Mouse (Mus musculus) liver, postnatal 0 days (tissue): ENCODE data around the gene Specc1. TPM values are rescaled to one million over a fixed set of nuclear protein-coding genes. Genes with fewer than 3 reads are reported as not detected.

Source experiments
- ATAC-seq: fragments of 200-750 bp; cut with Nextera tagmentation; 2 replicates; pipeline ENCODE4 v1.8.0; 2017; ENCODE audit warnings: mild to moderate bottlenecking, moderate library complexity
- DNase-seq: peaks from one replicate; pipeline ENCODE4 v3.0.0-alpha.2; 2016
- H3K27ac ChIP-seq: fragments of 300-500 bp; sonication (generic); 2 replicates; pipeline ENCODE4 v1.5.1; 2014; ENCODE audit warnings: antibody characterized with exemption, moderate library complexity, mild to moderate bottlenecking, low read depth
- H3K27me3 ChIP-seq: fragments of 300-500 bp; sonication (generic); 2 replicates; pipeline ENCODE4 v1.6.1; 2014; ENCODE audit warnings: low read length, control low read depth, mixed read lengths; ENCODE audit not compliant: insufficient read depth
- H3K36me3 ChIP-seq: fragments of 300-500 bp; sonication (generic); replicated peaks from 2 replicates; pipeline ENCODE4 v1.6.1; 2014; ENCODE audit warnings: mild to moderate bottlenecking, control low read depth, low read length, moderate library complexity, mixed read lengths; ENCODE audit not compliant: insufficient read depth
- H3K4me1 ChIP-seq: fragments of 300-500 bp; sonication (generic); 2 replicates; pipeline ENCODE4 v1.6.1; 2014; ENCODE audit warnings: antibody characterized with exemption, mild to moderate bottlenecking, control low read depth; ENCODE audit not compliant: insufficient read depth
- H3K4me2 ChIP-seq: fragments of 300-500 bp; sonication (generic); 2 replicates; pipeline ENCODE4 v1.6.1; 2014; ENCODE audit warnings: low read depth, mild to moderate bottlenecking, low read length, moderate library complexity, mixed read lengths
- H3K4me3 ChIP-seq: fragments of 300-500 bp; sonication (generic); 2 replicates; pipeline ENCODE4 v1.5.1; 2014; ENCODE audit warnings: low read depth, low read length
- H3K9ac ChIP-seq: fragments of 300-500 bp; sonication (generic); replicated peaks from 2 replicates; pipeline ENCODE4 v1.6.1; 2014; ENCODE audit warnings: mild to moderate bottlenecking, moderate library complexity
- H3K9me3 ChIP-seq: fragments of 300-500 bp; sonication (generic); 2 replicates; pipeline ENCODE4 v1.6.1; 2016; ENCODE audit warnings: mild to moderate bottlenecking, control low read depth, low read length, mixed read lengths
- CTCF ChIP-seq: sonication (generic); IDR thresholded peaks from 2 replicates; pipeline ENCODE4 v1.5.1; 2016; ENCODE audit warnings: antibody characterized with exemption, low read depth
- EP300 ChIP-seq: IDR thresholded peaks from 2 replicates; pipeline ENCODE4 v1.6.1; 2016; ENCODE audit warnings: antibody characterized with exemption, low read depth, mild to moderate bottlenecking
- WGBS: fragments of 180-500 bp; shearing (Covaris S2); extraction: QIAGEN DNeasy Blood & Tissue Kit; methylation state at CpG from one replicate; pipeline ENCODE4 v1.1.7; 2014; ENCODE audit not compliant: insufficient replicate concordance; 5-methylcytosine and 5-hydroxymethylcytosine counted together
- polyA plus RNA-seq: library from polyadenylated mRNA; unstranded; fragments of >200 nt; fragmentation: Nextera tagmentation; extraction: Ambion mirVana; gene quantifications from 2 replicates; pipeline ENCODE4 v1.2.1, GENCODE M21; 2015

Gene Specc1
- polyA plus RNA-seq, 1 experiment from 2014 or later, result 20.7 TPM

DNA sequence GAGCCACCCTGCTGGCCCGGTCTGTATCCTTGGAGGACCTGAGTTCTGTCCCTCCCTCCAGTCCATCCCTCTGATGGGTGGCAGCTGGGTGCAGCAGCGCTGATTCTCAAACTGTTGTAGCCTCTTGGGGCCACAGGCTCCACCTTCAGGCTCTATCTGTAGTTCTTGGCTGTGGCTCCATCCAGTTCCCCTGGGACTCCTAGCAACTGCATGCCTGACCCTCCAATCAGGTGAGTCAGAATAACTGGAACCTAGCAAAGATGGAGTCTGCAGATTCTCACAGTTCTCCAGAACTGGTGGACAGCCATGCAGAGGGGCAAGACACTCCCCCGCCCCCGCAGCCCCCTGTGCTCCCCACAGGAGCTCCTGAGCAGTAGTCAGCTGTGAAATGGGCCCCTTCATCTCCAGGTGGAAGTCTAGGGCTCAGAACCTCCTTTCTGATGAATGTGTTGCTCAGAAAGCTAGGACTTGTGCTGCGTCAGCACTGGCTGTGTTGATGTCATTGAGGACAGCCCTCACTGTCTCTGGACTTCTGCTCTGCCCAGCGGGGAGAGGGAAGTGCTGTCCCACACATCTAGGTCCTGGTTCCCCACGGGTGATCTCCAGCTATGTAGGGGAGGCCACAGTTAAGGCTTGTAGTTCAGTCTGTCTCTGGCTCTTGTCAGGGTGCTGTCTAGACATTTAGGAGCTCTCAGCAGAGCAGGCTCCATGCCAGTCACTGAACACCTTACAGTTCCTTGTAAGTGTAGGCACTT is 264.4 kb downstream of the Specc1 start:
- 79% methylated on average over 7 of the region's 7 CpGs for WGBS
- Histone ChIP-seq H3K9me3 (no peaks in the 10 kb centered on the region), H3K27ac (no peak overlapping the region), H3K4me2 (no peak overlapping the region), H3K9ac (no peak overlapping the region), H3K4me3 (no peak overlapping the region), H3K27me3 (no peaks in the 10 kb centered on the region), H3K36me3 (peaks cover 3% of the 10 kb centered on the region; the same call in 1 of the 2 replicates), H3K4me1 (peaks cover 7% of the 10 kb centered on the region; the same call in 1 of the 2 replicates)
- DNase-seq (no peak), ATAC-seq (peak; percentile 35; the same call in 1 of the 2 replicates)
- no peak for TF ChIP-seq EP300
- no peak for TF ChIP-seq CTCF

DNA sequence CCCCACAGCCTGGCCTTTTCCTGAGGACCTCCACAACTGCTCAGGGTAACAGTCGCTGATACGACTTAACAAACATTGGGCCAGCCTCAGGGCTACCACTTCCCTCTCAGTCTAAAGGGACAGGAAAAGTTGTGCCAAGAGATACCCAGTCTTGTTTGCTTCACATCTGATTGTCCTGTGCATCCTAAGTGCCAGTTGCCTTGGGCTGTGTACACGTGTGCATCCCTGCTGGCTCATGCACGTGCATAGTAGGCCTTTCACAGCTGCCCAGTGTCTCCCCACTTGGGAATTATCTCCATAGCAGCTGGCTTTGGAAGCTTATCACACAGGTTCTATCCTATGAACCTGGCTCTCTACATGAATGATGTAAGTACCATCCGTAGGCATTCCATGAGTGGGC is 266.9 kb downstream of the Specc1 start:
- DNase-seq (no peak), ATAC-seq (no peak)
- Histone ChIP-seq H3K27me3 (no peaks in the 10 kb centered on the region), H3K4me1 (peaks cover 4% of the 10 kb centered on the region; the same call in 1 of the 2 replicates), H3K9ac (no peak overlapping the region), H3K4me3 (no peak overlapping the region), H3K27ac (no peak overlapping the region), H3K9me3 (no peaks in the 10 kb centered on the region), H3K4me2 (no peak overlapping the region), H3K36me3 (peaks cover 3% of the 10 kb centered on the region; the same call in 1 of the 2 replicates)
- TF ChIP-seq CTCF, result no peak
- TF ChIP-seq EP300, result no peak
- whole genome bisulfite sequencing, result 59% methylated on average over 5 of the region's 5 CpGs

DNA sequence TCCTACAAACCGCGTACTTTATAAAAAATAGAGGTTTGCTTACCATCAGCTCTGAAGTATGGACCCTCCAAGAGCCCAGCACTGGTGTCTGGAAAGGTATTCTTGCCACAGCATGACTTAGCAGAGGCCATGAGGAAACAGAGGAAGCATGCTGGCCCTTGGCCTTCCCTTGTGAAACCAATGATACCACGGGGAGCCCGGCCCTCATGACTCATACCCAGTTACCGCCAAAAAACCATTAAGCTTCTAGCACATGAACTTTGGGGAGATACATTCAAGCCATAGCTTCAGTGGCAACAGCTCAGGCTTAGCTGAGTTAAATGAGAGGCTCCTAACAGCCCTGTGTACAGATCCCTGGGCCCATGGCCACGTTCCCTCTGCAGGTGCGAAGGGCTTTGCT is 267.4 kb downstream of the Specc1 start:
- DNase-seq, result peak; percentile 38
- H3K9ac ChIP-seq, result no peak overlapping the region
- no peak overlapping the region for H3K4me3 ChIP-seq
- ATAC-seq, result peak; percentile 54
- TF ChIP-seq CTCF, result no peak
- TF ChIP-seq EP300, result no peak
- peaks cover 4% of the 10 kb centered on the region; the same call in 1 of the 2 replicates for H3K4me1 ChIP-seq
- H3K9me3 ChIP-seq, result no peaks in the 10 kb centered on the region
- WGBS, result 73% methylated on average over 7 of the region's 7 CpGs
- no peak overlapping the region for H3K4me2 ChIP-seq
- no peaks in the 10 kb centered on the region for H3K27me3 ChIP-seq
- H3K36me3 ChIP-seq, result peaks cover 3% of the 10 kb centered on the region; the same call in 1 of the 2 replicates
- no peak overlapping the region for H3K27ac ChIP-seq

DNA sequence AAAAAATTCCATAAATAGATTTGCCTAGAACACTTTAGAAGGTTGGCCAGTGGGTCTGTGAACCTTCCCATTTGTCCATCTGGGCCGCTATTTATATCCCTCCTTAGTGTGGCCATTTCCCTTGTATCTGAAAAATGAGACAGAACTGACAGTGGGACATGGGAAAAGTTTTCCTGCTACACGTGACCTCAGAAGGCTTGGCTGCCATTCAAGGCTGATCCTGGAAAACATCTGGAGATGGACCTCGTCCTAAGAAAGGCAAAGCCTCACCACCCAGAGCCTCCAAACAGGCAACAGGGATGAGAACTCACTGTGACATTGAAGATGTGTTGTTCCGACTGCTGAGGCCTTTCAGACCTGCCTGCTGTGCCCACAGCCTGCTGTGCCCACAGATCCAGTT is 268.2 kb downstream of the Specc1 start:
- ATAC-seq, result no peak
- no peak overlapping the region for H3K4me2 ChIP-seq
- H3K27ac ChIP-seq, result no peak overlapping the region
- no peak for DNase-seq
- no peak overlapping the region for H3K4me3 ChIP-seq
- 78% methylated on average over 4 of the region's 4 CpGs for WGBS
- no peak overlapping the region for H3K9ac ChIP-seq
- H3K4me1 ChIP-seq, result peaks cover 4% of the 10 kb centered on the region; the same call in 1 of the 2 replicates
- H3K9me3 ChIP-seq, result no peaks in the 10 kb centered on the region
- H3K36me3 ChIP-seq, result no peaks in the 10 kb centered on the region; the same call in 1 of the 2 replicates
- H3K27me3 ChIP-seq, result no peaks in the 10 kb centered on the region
- TF ChIP-seq CTCF (no peak), EP300 (no peak)

- 52% methylated on average over 12 of the region's 12 CpGs for WGBS
- TF ChIP-seq CTCF, result no peak
- TF ChIP-seq EP300, result no peak
- Histone ChIP-seq H3K4me2 (no peak overlapping the region), H3K36me3 (no peaks in the 10 kb centered on the region), H3K4me3 (no peak overlapping the region), H3K9me3 (no peaks in the 10 kb centered on the region), H3K27me3 (no peaks in the 10 kb centered on the region), H3K9ac (no peak overlapping the region), H3K27ac (no peak overlapping the region), H3K4me1 (peaks cover 6% of the 10 kb centered on the region; the same call in 1 of the 2 replicates)
- DNase-seq (no peak), ATAC-seq (no peak)
Measured at GRCm38 (mm10) chr11:62240631-62241261, 284.2 kb downstream of the Specc1 start.

- DNase-seq (no peak), ATAC-seq (no peak)
- H3K4me3 ChIP-seq, result no peak overlapping the region
- no peak overlapping the region for H3K9ac ChIP-seq
- H3K9me3 ChIP-seq, result no peaks in the 10 kb centered on the region
- H3K27ac ChIP-seq, result no peak overlapping the region
- peaks cover 13% of the 10 kb centered on the region for H3K4me1 ChIP-seq
- peaks cover 17% of the 10 kb centered on the region for H3K27me3 ChIP-seq
- H3K36me3 ChIP-seq, result no peaks in the 10 kb centered on the region
- TF ChIP-seq CTCF (no peak), EP300 (no peak)
- H3K4me2 ChIP-seq, result no peak overlapping the region
- 76% methylated on average over 8 of the region's 8 CpGs for WGBS
Measured at GRCm38 (mm10) chr11:62243871-62244270, 287.3 kb downstream of the Specc1 start.
